Mouse (Mus musculus) kidney, adult 2 months (tissue): ENCODE data around the gene Treml2.
"Not testable (repeated sequence)": the region's sequence is repeated elsewhere in the genome, so short reads cannot be mapped to it uniquely, and the experiment has no call there.

Experiments used
- CTCF ChIP-seq: fragments of 200-500 bp; conservative IDR thresholded peaks from 2 replicates; pipeline ENCODE4 v1.5.1; 2011; ENCODE audit warnings: low read depth, mild to moderate bottlenecking, control low read depth, low read length, moderate library complexity, mixed read lengths; ENCODE audit not compliant: insufficient read depth, insufficient read length
- POLR2A ChIP-seq: fragments of 200-500 bp; IDR thresholded peaks from one replicate; pipeline ENCODE4 v1.6.1; 2011; ENCODE audit warnings: low read depth, low read length, control low read depth

GRCm38 (mm10) chr17:48315905-48316579 lies 16.7 kb downstream of the Treml2 start, which contains the start of gene B430306N03Rik:
- not testable (repeated sequence) for TF ChIP-seq CTCF, POLR2A
